Mouse (Mus musculus): ENCODE results near the gene Armh3. TPM values are rescaled to one million over a fixed set of nuclear protein-coding genes. Genes with fewer than 3 reads are reported as not detected.

The Armh3 gene
- total RNA-seq, 1 experiment: 8.0 TPM

DNA sequence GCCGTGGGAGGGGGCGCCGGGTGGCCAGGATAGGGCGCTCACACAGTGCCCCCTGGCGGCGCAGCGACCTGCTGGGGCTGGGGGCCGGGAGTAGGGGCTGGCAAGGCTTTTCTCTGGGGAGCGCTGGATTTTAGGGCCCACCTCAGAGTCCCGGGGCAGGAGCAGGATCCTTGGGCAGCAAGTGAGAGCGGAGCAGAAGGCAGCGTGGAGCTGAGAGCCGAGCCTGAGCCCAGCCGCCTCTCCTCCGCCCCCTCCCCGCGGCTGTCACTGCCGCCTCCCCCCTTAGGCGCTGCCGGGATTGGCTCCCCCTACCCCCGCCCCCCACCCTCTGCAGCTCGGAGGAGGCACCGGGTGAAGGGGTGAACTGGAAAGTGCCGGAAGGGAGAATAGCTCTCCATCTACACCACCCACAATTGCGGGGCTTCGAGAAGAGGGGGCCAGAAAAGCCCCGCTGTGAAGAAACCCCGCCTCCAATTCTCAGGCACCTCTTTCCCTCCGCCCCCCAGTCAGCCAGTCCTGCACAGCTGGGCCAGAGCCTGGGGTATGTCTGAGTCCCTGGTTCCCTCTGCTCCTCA is 182.4 kb downstream of the Armh3 start, which contains the start of gene Kcnip2:
Kcnip2 (minus strand) TSS at position 231 of the 575 bp plus-strand sequence.
- Histone ChIP-seq H3K27ac (ENCODE audit: insufficient read depth, low read depth, low read length, poor library complexity, severe bottlenecking) (no peak within 1 kb of the TSS), H3K36me3 (ENCODE audit: control insufficient read depth, insufficient read depth, low read length, poor library complexity, severe bottlenecking) (peaks cover 4% of the 10 kb centered on the region; the same call in 1 of the 2 replicates), H3K9me3 (ENCODE audit: control insufficient read depth, insufficient read depth, low read depth, low read length) (no peaks in the 10 kb centered on the region), H3K9ac (ENCODE audit: insufficient read depth, low read depth, low read length, poor library complexity, severe bottlenecking) (peak within 1 kb of the TSS; percentile 51), H3K4me1 (ENCODE audit: control insufficient read depth in 2 of 2, insufficient read depth in 2 of 2, low read length in 2 of 2, poor library complexity in 1 of 2) (peaks cover 6 to 32% of the 10 kb centered on the region in 2 experiments; a peak in 3 of 4 replicates), H3K4me3 (ENCODE audit: insufficient read depth in 1 of 2, low read depth in 1 of 2, low read length in 2 of 2, poor library complexity in 1 of 2, severe bottlenecking in 1 of 2) (peak within 1 kb of the TSS; percentile 60 to 74)
- in situ Hi-C loops (cut with MboI; ENCODE audit: low sequenced_read_pairs in 2 of 2, unreplicated experiment in 2 of 2): loop anchor here in 1 of 2 experiments (10.0 kb wide), 1 partner anchor 199 kb away; no protein-coding TSS in a partner anchor
- TF ChIP-seq CHD2 (IDR thresholded peaks at IDR 0.05; ENCODE audit: low read depth, low read length): no peak
- no peak for TF ChIP-seq MAFK (IDR thresholded peaks at IDR 0.05; ENCODE audit: insufficient read depth, low read depth, low read length)
- no peak for TF ChIP-seq ZC3H11A (IDR thresholded peaks at IDR 0.05; ENCODE audit: borderline replicate concordance, low read depth, low read length)
- TF ChIP-seq ZNF384 (IDR thresholded peaks at IDR 0.05; ENCODE audit: low read depth, low read length): no peak
- TF ChIP-seq HCFC1 (IDR thresholded peaks at IDR 0.05; ENCODE audit: borderline replicate concordance, insufficient read depth, low read length): no peak
- DNase-seq (ENCODE audit: low read depth, low spot score): no peak

DNA sequence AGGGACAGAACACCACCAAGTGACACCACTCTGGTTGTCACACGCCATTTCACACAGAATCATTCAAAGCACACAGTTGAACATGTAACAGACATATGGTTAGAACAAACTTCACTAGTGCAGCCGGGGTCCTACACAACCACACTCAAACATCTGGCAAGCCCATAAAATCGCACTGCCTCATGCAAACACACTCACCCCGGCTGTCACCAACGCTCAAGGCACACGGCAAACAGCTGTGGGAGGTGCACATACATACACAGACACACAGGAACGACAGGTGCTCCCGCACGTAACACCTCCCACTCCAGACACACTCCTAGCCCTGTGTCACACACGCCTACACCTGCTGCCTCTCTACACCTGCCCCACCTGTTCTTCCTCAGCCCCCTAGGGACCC is 183.1 kb downstream of the Armh3 start:
- Histone ChIP-seq H3K9ac (ENCODE audit: insufficient read depth, low read depth, low read length, poor library complexity, severe bottlenecking) (no peak overlapping the region), H3K36me3 (ENCODE audit: control insufficient read depth, insufficient read depth, low read length, poor library complexity, severe bottlenecking) (peaks cover 4% of the 10 kb centered on the region; the same call in 1 of the 2 replicates), H3K9me3 (ENCODE audit: control insufficient read depth, insufficient read depth, low read depth, low read length) (no peaks in the 10 kb centered on the region), H3K27ac (ENCODE audit: insufficient read depth, low read depth, low read length, poor library complexity, severe bottlenecking) (no peak overlapping the region), H3K4me1 (ENCODE audit: control insufficient read depth in 2 of 2, insufficient read depth in 2 of 2, low read length in 2 of 2, poor library complexity in 1 of 2) (peaks cover 6 to 34% of the 10 kb centered on the region in 2 experiments; a peak in 3 of 4 replicates), H3K4me3 (ENCODE audit: insufficient read depth in 1 of 2, low read depth in 1 of 2, low read length in 2 of 2, poor library complexity in 1 of 2, severe bottlenecking in 1 of 2) (peak overlapping the region; percentile 60 to 74)
- no peak for TF ChIP-seq MAFK (IDR thresholded peaks at IDR 0.05; ENCODE audit: insufficient read depth, low read depth, low read length)
- TF ChIP-seq CHD2 (IDR thresholded peaks at IDR 0.05; ENCODE audit: low read depth, low read length): no peak
- TF ChIP-seq ZC3H11A (IDR thresholded peaks at IDR 0.05; ENCODE audit: borderline replicate concordance, low read depth, low read length): no peak
- TF ChIP-seq ZNF384 (IDR thresholded peaks at IDR 0.05; ENCODE audit: low read depth, low read length): no peak
- TF ChIP-seq HCFC1 (IDR thresholded peaks at IDR 0.05; ENCODE audit: borderline replicate concordance, insufficient read depth, low read length): no peak
- in situ Hi-C loops (cut with MboI; ENCODE audit: low sequenced_read_pairs in 2 of 2, unreplicated experiment in 2 of 2): loop anchor here in 1 of 2 experiments (10.0 kb wide), 1 partner anchor 200 kb away; no protein-coding TSS in a partner anchor
- DNase-seq (ENCODE audit: low read depth, low spot score): no peak

DNA sequence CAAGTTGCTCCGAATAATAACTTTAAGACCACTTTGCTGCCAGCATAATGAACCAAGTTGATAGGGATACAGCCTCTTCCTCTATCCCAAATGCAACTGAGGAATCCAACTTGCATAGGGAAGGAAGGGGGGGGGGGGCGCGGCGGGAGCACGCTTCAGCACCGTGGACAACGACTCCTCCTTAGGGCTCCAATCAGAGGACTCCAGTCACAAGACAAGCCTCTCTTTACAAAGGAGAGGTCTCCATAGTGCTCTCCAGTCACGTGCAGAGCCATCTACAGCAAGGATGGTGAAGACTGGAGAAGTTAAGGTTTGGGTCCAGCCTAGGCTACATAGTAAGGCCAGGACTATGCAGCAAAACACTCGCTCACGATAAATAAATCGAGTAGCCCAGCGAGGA is 184.5 kb downstream of the Armh3 start:
- peaks cover 4% of the 10 kb centered on the region; the same call in 1 of the 2 replicates for H3K36me3 ChIP-seq (ENCODE audit: control insufficient read depth, insufficient read depth, low read length, poor library complexity, severe bottlenecking)
- DNase-seq (ENCODE audit: low read depth, low spot score): no peak
- TF ChIP-seq HCFC1 (IDR thresholded peaks at IDR 0.05; ENCODE audit: borderline replicate concordance, insufficient read depth, low read length) (no peak), ZC3H11A (IDR thresholded peaks at IDR 0.05; ENCODE audit: borderline replicate concordance, low read depth, low read length) (no peak), MAFK (IDR thresholded peaks at IDR 0.05; ENCODE audit: insufficient read depth, low read depth, low read length) (no peak), CHD2 (IDR thresholded peaks at IDR 0.05; ENCODE audit: low read depth, low read length) (no peak), ZNF384 (IDR thresholded peaks at IDR 0.05; ENCODE audit: low read depth, low read length) (no peak)
- no peak overlapping the region for H3K27ac ChIP-seq (ENCODE audit: insufficient read depth, low read depth, low read length, poor library complexity, severe bottlenecking)
- H3K9ac ChIP-seq (ENCODE audit: insufficient read depth, low read depth, low read length, poor library complexity, severe bottlenecking): no peak overlapping the region
- H3K4me1 ChIP-seq (ENCODE audit: control insufficient read depth in 2 of 2, insufficient read depth in 2 of 2, low read length in 2 of 2, poor library complexity in 1 of 2): peaks cover 5 to 31% of the 10 kb centered on the region in 2 experiments; a peak in 3 of 4 replicates
- in situ Hi-C loops (cut with MboI; ENCODE audit: low sequenced_read_pairs in 2 of 2, unreplicated experiment in 2 of 2): loop anchor here in 1 of 2 experiments (10.0 kb wide), 1 partner anchor 201 kb away; no protein-coding TSS in a partner anchor
- no peaks in the 10 kb centered on the region for H3K9me3 ChIP-seq (ENCODE audit: control insufficient read depth, insufficient read depth, low read depth, low read length)
- 0 out of 4 replicates have a peak overlapping the region, but pooled peaks of 1 of the 2 experiments have one; percentile 3 for H3K4me3 ChIP-seq (ENCODE audit: insufficient read depth in 1 of 2, low read depth in 1 of 2, low read length in 2 of 2, poor library complexity in 1 of 2, severe bottlenecking in 1 of 2)

DNA sequence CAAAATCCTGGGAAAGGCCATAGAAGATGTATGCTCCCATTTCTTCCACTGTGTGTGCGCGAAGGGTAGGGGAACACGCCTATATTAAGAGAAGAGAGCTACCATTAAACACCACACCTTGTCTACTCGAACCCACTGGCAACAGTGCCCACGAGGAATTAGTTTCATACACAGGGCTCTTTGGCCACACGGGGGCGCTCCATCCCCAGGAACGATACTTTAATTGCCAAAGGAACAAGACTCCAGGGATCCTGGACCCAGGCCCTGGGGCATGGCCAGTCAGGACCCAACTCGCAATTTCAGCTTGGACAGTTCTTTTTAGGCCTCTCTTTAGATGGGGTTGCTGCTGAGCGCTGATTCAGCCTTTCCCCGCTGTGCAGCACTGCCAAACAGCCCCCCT is 185.0 kb downstream of the Armh3 start:
- TF ChIP-seq ZC3H11A (IDR thresholded peaks at IDR 0.05; ENCODE audit: borderline replicate concordance, low read depth, low read length) (peak; percentile 56; the same call in 1 of the 2 replicates), CHD2 (IDR thresholded peaks at IDR 0.05; ENCODE audit: low read depth, low read length) (no peak), HCFC1 (IDR thresholded peaks at IDR 0.05; ENCODE audit: borderline replicate concordance, insufficient read depth, low read length) (no peak), ZNF384 (IDR thresholded peaks at IDR 0.05; ENCODE audit: low read depth, low read length) (no peak), MAFK (IDR thresholded peaks at IDR 0.05; ENCODE audit: insufficient read depth, low read depth, low read length) (0 out of 2 replicates have a peak, but pooled peaks have one; percentile 6)
- Histone ChIP-seq H3K27ac (ENCODE audit: insufficient read depth, low read depth, low read length, poor library complexity, severe bottlenecking) (no peak overlapping the region), H3K4me1 (ENCODE audit: control insufficient read depth in 2 of 2, insufficient read depth in 2 of 2, low read length in 2 of 2, poor library complexity in 1 of 2) (peaks cover 2 to 25% of the 10 kb centered on the region in 2 experiments; a peak in 3 of 4 replicates), H3K9ac (ENCODE audit: insufficient read depth, low read depth, low read length, poor library complexity, severe bottlenecking) (no peak overlapping the region), H3K4me3 (ENCODE audit: insufficient read depth in 1 of 2, low read depth in 1 of 2, low read length in 2 of 2, poor library complexity in 1 of 2, severe bottlenecking in 1 of 2) (0 out of 4 replicates have a peak overlapping the region, but pooled peaks of 1 of the 2 experiments have one; percentile 3), H3K9me3 (ENCODE audit: control insufficient read depth, insufficient read depth, low read depth, low read length) (no peaks in the 10 kb centered on the region), H3K36me3 (ENCODE audit: control insufficient read depth, insufficient read depth, low read length, poor library complexity, severe bottlenecking) (no peaks in the 10 kb centered on the region)
- peak; percentile 90 for DNase-seq (ENCODE audit: low read depth, low spot score)
- in situ Hi-C loops (cut with MboI; ENCODE audit: low sequenced_read_pairs in 2 of 2, unreplicated experiment in 2 of 2): loop anchor here in 1 of 2 experiments (10.0 kb wide), 1 partner anchor 202 kb away; no protein-coding TSS in a partner anchor
